Mouse (Mus musculus) forebrain, embryonic 11.5 days (tissue): ENCODE measurements around the gene Prf1. TPM values are rescaled to one million over a fixed set of nuclear protein-coding genes. Genes with fewer than 3 reads are reported as not detected.

Experiments
- ATAC-seq: fragments of 200-750 bp; cut with Nextera tagmentation; replicated peaks from 2 replicates; pipeline ENCODE4 v1.8.0; 2017; ENCODE audit warnings: moderate TSS enrichment; ENCODE audit not compliant: low FRiP score
- DNase-seq: peaks from one replicate; pipeline ENCODE4 v3.0.0-alpha.2; 2017; ENCODE audit warnings: low spot score
- H3K27ac ChIP-seq: fragments of 300-500 bp; sonication (generic); 2 replicates; pipeline ENCODE4 v1.5.1; 2014; ENCODE audit warnings: low read depth, low read length
- H3K27me3 ChIP-seq: fragments of 300-500 bp; sonication (generic); 2 replicates; pipeline ENCODE4 v1.6.1; 2014; ENCODE audit warnings: mild to moderate bottlenecking, low read length, mixed read lengths; ENCODE audit not compliant: control insufficient read depth, insufficient read depth
- H3K36me3 ChIP-seq: fragments of 300-500 bp; sonication (generic); 2 replicates; pipeline ENCODE4 v1.6.1; 2014; ENCODE audit warnings: mild to moderate bottlenecking, low read length, moderate library complexity, mixed read lengths; ENCODE audit not compliant: control insufficient read depth, insufficient read depth
- H3K4me1 ChIP-seq: fragments of 300-500 bp; sonication (generic); replicated peaks from 2 replicates; pipeline ENCODE4 v1.6.1; 2014; ENCODE audit warnings: low read length, mixed read lengths; ENCODE audit not compliant: control insufficient read depth, insufficient read depth
- H3K4me2 ChIP-seq: fragments of 300-500 bp; sonication (generic); 2 replicates; pipeline ENCODE4 v1.6.1; 2014; ENCODE audit warnings: low read depth, mild to moderate bottlenecking, low read length, moderate library complexity, mixed read lengths; ENCODE audit not compliant: severe bottlenecking
- H3K4me3 ChIP-seq: fragments of 300-500 bp; sonication (generic); 2 replicates; pipeline ENCODE4 v1.5.1; 2014; ENCODE audit warnings: low read depth, low read length
- H3K9ac ChIP-seq: fragments of 300-500 bp; sonication (generic); 2 replicates; pipeline ENCODE4 v1.6.1; 2014; ENCODE audit warnings: low read length
- H3K9me3 ChIP-seq: fragments of 300-500 bp; sonication (generic); 2 replicates; pipeline ENCODE4 v1.6.1; 2016; ENCODE audit warnings: low read length, mixed read lengths; ENCODE audit not compliant: control insufficient read depth
- WGBS: fragments of 180-500 bp; shearing (Covaris S2); extraction: QIAGEN DNeasy Blood & Tissue Kit; methylation state at CpG from one replicate; pipeline ENCODE4 v1.1.7; 2014; 5-methylcytosine and 5-hydroxymethylcytosine counted together
- polyA plus RNA-seq: library from polyadenylated mRNA; unstranded; fragments of >200 nt; fragmentation: Nextera tagmentation; extraction: Ambion mirVana; gene quantifications from 2 replicates; pipeline ENCODE4 v1.2.1, GENCODE M21; 2014

Prf1 gene
- not detected in 2 replicates for polyA plus RNA-seq

GRCm38 (mm10) chr10:61297477-61297876 lies at the start of gene Prf1:
Gene Prf1 (plus strand): TSS chr10:61297833.
- DNase-seq: peak; percentile 47
- H3K27ac ChIP-seq: no peak within 1 kb of the TSS
- H3K9ac ChIP-seq: no peak within 1 kb of the TSS
- WGBS: 91% methylated on average over 7 of the region's 7 CpGs
- no peaks in the 10 kb centered on the region for H3K4me1 ChIP-seq
- H3K36me3 ChIP-seq: no peaks in the 10 kb centered on the region
- no peak within 1 kb of the TSS for H3K4me2 ChIP-seq
- H3K9me3 ChIP-seq: no peaks in the 10 kb centered on the region
- H3K4me3 ChIP-seq: no peak within 1 kb of the TSS
- no peaks in the 10 kb centered on the region for H3K27me3 ChIP-seq
- ATAC-seq: no peak

DNA sequence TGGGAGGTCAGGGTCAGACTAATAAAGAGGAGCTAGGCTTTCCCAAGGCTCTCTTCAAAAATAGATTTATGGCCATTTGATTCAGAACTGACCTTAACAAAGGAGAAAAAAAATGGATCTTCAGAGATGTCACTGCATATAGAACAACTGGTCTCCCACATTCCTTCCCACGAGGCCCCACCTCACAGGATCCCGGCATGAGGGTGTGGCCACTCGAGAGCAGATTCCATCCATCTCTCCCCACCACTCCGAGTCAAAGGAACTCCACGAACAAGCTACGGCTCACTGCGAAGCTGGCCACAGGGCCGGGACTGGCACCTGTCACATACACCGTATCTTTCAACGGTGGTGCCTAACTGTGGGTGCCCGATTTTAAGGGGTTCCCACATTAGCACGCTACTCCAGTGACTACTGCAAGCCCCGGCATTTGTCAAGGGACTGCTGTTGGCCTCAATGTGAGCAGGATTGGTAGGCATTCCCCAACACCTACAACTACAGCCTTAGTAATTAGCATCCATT lies 49.0 kb upstream of the Prf1 start:
- Histone ChIP-seq H3K27ac (no peak overlapping the region), H3K4me1 (peaks cover 3% of the 10 kb centered on the region; the same call in 1 of the 2 replicates), H3K4me3 (no peak overlapping the region), H3K36me3 (no peaks in the 10 kb centered on the region), H3K9ac (no peak overlapping the region), H3K4me2 (no peak overlapping the region), H3K9me3 (no peaks in the 10 kb centered on the region; the same call in 1 of the 2 replicates), H3K27me3 (no peaks in the 10 kb centered on the region)
- DNase-seq (no peak), ATAC-seq (no peak)
- WGBS: 82% methylated on average over 13 of the region's 13 CpGs

DNA sequence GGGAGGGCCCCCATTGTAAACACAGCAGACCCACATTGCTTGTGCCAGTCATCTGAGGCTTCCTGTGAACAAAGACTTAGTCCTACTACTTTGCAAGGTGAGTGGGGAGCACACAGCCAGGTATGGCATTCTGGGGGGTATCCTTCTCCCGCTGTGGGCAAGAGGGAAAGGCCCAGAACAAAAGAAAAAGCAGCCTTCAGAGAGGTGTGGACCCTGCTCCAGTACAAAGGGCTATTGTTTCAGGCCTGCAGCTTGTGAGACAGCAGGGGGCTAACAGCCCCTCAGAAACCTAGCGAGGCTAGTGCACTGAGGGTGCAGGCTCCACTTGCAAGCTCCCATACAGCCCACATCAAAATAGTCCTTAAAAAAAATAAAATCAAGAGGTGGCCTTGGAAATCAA lies 47.7 kb upstream of the Prf1 start:
- no peak overlapping the region for H3K27ac ChIP-seq
- H3K9ac ChIP-seq: no peak overlapping the region; the same call in 1 of the 2 replicates

DNA sequence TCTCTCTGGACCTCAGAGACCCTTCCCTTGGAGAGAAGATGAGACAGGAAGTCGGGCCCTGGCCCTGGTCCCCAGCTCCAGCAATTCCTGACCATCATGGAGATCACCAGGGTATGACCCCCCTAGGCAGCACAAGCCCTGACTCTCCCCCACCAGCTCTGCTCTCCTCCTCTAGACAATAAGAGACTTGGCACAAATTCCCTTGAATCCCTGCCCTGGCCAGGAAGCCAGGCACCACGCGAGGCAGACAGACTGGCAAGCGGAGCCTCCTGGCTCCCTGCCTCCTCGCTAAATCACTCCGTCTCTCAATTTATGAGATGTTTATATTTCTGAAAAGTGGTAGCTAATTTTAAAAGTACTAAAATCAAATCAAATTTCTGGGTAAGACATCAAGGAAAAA lies 42.9 kb upstream of the Prf1 start:
- Histone ChIP-seq H3K27me3 (no peaks in the 10 kb centered on the region), H3K36me3 (no peaks in the 10 kb centered on the region), H3K27ac (no peak overlapping the region), H3K4me2 (no peak overlapping the region), H3K4me3 (no peak overlapping the region), H3K4me1 (peaks cover 2% of the 10 kb centered on the region; the same call in 1 of the 2 replicates), H3K9ac (no peak overlapping the region), H3K9me3 (no peaks in the 10 kb centered on the region; the same call in 1 of the 2 replicates)
- no peak for ATAC-seq
- WGBS: 90% methylated on average over 6 of the region's 6 CpGs
- DNase-seq: no peak

More for the DNA sequence above, 47.7 kb upstream of the Prf1 start:
- Histone ChIP-seq H3K9me3 (no peaks in the 10 kb centered on the region; the same call in 1 of the 2 replicates), H3K4me1 (peaks cover 3% of the 10 kb centered on the region; the same call in 1 of the 2 replicates), H3K36me3 (no peaks in the 10 kb centered on the region), H3K4me3 (no peak overlapping the region), H3K27me3 (no peaks in the 10 kb centered on the region), H3K4me2 (no peak overlapping the region)
- no peak for DNase-seq
- no peak for ATAC-seq
- WGBS: 12% methylated on average over 2 of the region's 2 CpGs

DNA sequence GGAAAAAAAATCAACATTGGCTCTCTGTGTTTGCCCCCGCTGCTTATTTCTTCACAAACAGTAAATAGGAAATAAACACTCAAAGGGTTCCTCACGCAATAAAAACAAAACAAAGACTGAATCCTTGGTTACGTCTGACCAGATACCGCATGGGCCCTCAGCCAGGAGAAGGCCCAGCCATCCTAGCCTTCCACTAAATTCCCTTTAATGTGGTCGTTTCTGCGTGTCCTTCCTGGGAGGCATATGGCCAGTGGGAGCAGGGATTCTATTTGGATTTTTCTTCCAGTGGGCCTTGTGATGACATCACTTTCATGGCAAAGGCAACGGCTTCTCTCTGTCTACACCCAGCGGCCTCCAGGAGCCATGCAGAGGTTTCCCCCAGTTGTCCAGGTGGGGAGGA lies 42.4 kb upstream of the Prf1 start:
- Histone ChIP-seq H3K9me3 (no peaks in the 10 kb centered on the region; the same call in 1 of the 2 replicates), H3K4me3 (no peak overlapping the region), H3K9ac (no peak overlapping the region), H3K4me2 (no peak overlapping the region), H3K4me1 (no peaks in the 10 kb centered on the region), H3K27ac (no peak overlapping the region), H3K27me3 (no peaks in the 10 kb centered on the region), H3K36me3 (no peaks in the 10 kb centered on the region)
- DNase-seq: no peak
- WGBS: 89% methylated on average over 8 of the region's 8 CpGs
- ATAC-seq: no peak

GRCm38 (mm10) chr10:61256665-61257064 lies 41.0 kb upstream of the Prf1 start:
- ATAC-seq: no peak
- Histone ChIP-seq H3K9me3 (no peaks in the 10 kb centered on the region; the same call in 1 of the 2 replicates), H3K4me3 (no peak overlapping the region), H3K27ac (no peak overlapping the region), H3K4me1 (no peaks in the 10 kb centered on the region), H3K9ac (no peak overlapping the region), H3K36me3 (no peaks in the 10 kb centered on the region), H3K4me2 (no peak overlapping the region), H3K27me3 (no peaks in the 10 kb centered on the region)
- WGBS: 87% methylated on average over 9 of the region's 9 CpGs
- DNase-seq: no peak

- Histone ChIP-seq H3K36me3 (no peaks in the 10 kb centered on the region), H3K9me3 (no peaks in the 10 kb centered on the region; the same call in 1 of the 2 replicates), H3K4me2 (no peak overlapping the region), H3K4me3 (no peak overlapping the region), H3K27ac (no peak overlapping the region), H3K4me1 (no peaks in the 10 kb centered on the region), H3K27me3 (no peaks in the 10 kb centered on the region), H3K9ac (no peak overlapping the region)
- no peak for DNase-seq
- ATAC-seq: no peak
- 83% methylated on average over 1 of the region's 1 CpGs for WGBS
Measured at GRCm38 (mm10) chr10:61258131-61258530, 39.5 kb upstream of the Prf1 start.

- Histone ChIP-seq H3K27ac (no peak overlapping the region), H3K4me1 (no peaks in the 10 kb centered on the region), H3K4me3 (no peak overlapping the region), H3K36me3 (no peaks in the 10 kb centered on the region), H3K9ac (no peak overlapping the region), H3K27me3 (no peaks in the 10 kb centered on the region), H3K9me3 (no peaks in the 10 kb centered on the region), H3K4me2 (no peak overlapping the region)
- WGBS: 84% methylated on average over 13 of the region's 13 CpGs
- no peak for ATAC-seq
- DNase-seq: no peak
Measured at GRCm38 (mm10) chr10:61261229-61262156, 36.1 kb upstream of the Prf1 start.
